Mouse (Mus musculus) heart, embryonic 16.5 days (tissue): Measurements from ENCODE around the gene Olfr747. TPM values are rescaled to one million over a fixed set of nuclear protein-coding genes. Genes with fewer than 3 reads are reported as not detected.
"Not testable (repeated sequence)": the region's sequence is repeated elsewhere in the genome, so short reads cannot be mapped to it uniquely, and the experiment has no call there.

Experiments used
- ATAC-seq: fragments of 200-750 bp; cut with Nextera tagmentation; replicated peaks from 2 replicates; pipeline ENCODE4 v1.8.0; 2017; ENCODE audit warnings: moderate number of reproducible peaks; ENCODE audit not compliant: insufficient read depth, low FRiP score; ENCODE audit errors: extremely low read depth
- H3K27ac ChIP-seq: fragments of 300-500 bp; sonication (generic); 2 replicates; pipeline ENCODE4 v1.5.1; 2014; ENCODE audit warnings: mild to moderate bottlenecking, low read length, control low read depth, moderate library complexity
- H3K27me3 ChIP-seq: fragments of 300-500 bp; sonication (generic); 2 replicates; pipeline ENCODE4 v1.6.1; 2014; ENCODE audit warnings: low read length, mixed read lengths; ENCODE audit not compliant: control insufficient read depth, insufficient read depth
- H3K36me3 ChIP-seq: fragments of 300-500 bp; sonication (generic); 2 replicates; pipeline ENCODE4 v1.6.1; 2014; ENCODE audit not compliant: control insufficient read depth, insufficient read depth
- H3K4me1 ChIP-seq: fragments of 300-500 bp; sonication (generic); 2 replicates; pipeline ENCODE4 v1.6.1; 2014; ENCODE audit warnings: low read length, mixed read lengths; ENCODE audit not compliant: control insufficient read depth, insufficient read depth
- H3K4me2 ChIP-seq: fragments of 300-500 bp; sonication (generic); 2 replicates; pipeline ENCODE4 v1.6.1; 2014; ENCODE audit warnings: low read depth, mild to moderate bottlenecking, control low read depth, low read length
- H3K4me3 ChIP-seq: fragments of 300-500 bp; sonication (generic); 2 replicates; pipeline ENCODE4 v1.5.1; 2014; ENCODE audit warnings: mild to moderate bottlenecking, control low read depth, low read length
- H3K9ac ChIP-seq: fragments of 300-500 bp; sonication (generic); 2 replicates; pipeline ENCODE4 v1.6.1; 2014; ENCODE audit warnings: low read length, control low read depth
- H3K9me3 ChIP-seq: fragments of 300-500 bp; sonication (generic); replicated peaks from 2 replicates; pipeline ENCODE4 v1.6.1; 2016; ENCODE audit warnings: low read length; ENCODE audit not compliant: control insufficient read depth
- WGBS: fragments of 180-500 bp; shearing (Covaris S2); extraction: QIAGEN DNeasy Blood & Tissue Kit; methylation state at CpG from one replicate; pipeline ENCODE4 v1.1.7; 2014; 5-methylcytosine and 5-hydroxymethylcytosine counted together
- polyA plus RNA-seq: library from polyadenylated mRNA; unstranded; fragments of >200 nt; fragmentation: Nextera tagmentation; extraction: Ambion mirVana; gene quantifications from 2 replicates; pipeline ENCODE4 v1.2.1, GENCODE M21; 2015

Olfr747 gene
- not detected in 2 replicates for polyA plus RNA-seq

GRCm38 (mm10) chr14:50693106-50693505 lies at the start of gene Olfr747:
Olfr747 (minus strand) TSS chr14:50693206.
- no peaks in the 10 kb centered on the region for H3K36me3 ChIP-seq
- no peaks in the 10 kb centered on the region for H3K4me1 ChIP-seq
- no peak within 1 kb of the TSS for H3K4me3 ChIP-seq
- H3K27me3 ChIP-seq: no peaks in the 10 kb centered on the region
- no peak for ATAC-seq
- no peak within 1 kb of the TSS for H3K27ac ChIP-seq
- no peaks in the 10 kb centered on the region for H3K9me3 ChIP-seq
- 86% methylated on average over 3 of the region's 3 CpGs for WGBS
- no peak within 1 kb of the TSS for H3K9ac ChIP-seq
- H3K4me2 ChIP-seq: no peak within 1 kb of the TSS

GRCm38 (mm10) chr14:50741584-50741983 lies 48.6 kb upstream of the Olfr747 start:
- no peak overlapping the region for H3K27ac ChIP-seq
- no peaks in the 10 kb centered on the region for H3K27me3 ChIP-seq
- no peaks in the 10 kb centered on the region for H3K9me3 ChIP-seq
- no peaks in the 10 kb centered on the region for H3K36me3 ChIP-seq
- H3K9ac ChIP-seq: no peak overlapping the region
- WGBS: 54% methylated on average over 2 of the region's 2 CpGs
- ATAC-seq: no peak
- no peak overlapping the region for H3K4me3 ChIP-seq
- H3K4me2 ChIP-seq: no peak overlapping the region
- no peaks in the 10 kb centered on the region for H3K4me1 ChIP-seq

GRCm38 (mm10) chr14:50740334-50740733 lies 47.3 kb upstream of the Olfr747 start:
- no peak for ATAC-seq
- H3K4me2 ChIP-seq: no peak overlapping the region
- no peak overlapping the region for H3K9ac ChIP-seq
- H3K9me3 ChIP-seq: no peaks in the 10 kb centered on the region
- no peaks in the 10 kb centered on the region for H3K4me1 ChIP-seq
- 67% methylated on average over 2 of the region's 2 CpGs for WGBS
- no peaks in the 10 kb centered on the region for H3K36me3 ChIP-seq
- no peaks in the 10 kb centered on the region for H3K27me3 ChIP-seq
- H3K27ac ChIP-seq: no peak overlapping the region
- H3K4me3 ChIP-seq: no peak overlapping the region

GRCm38 (mm10) chr14:50722371-50722770 lies 29.4 kb upstream of the Olfr747 start:
- not testable (repeated sequence) for H3K27me3 ChIP-seq, H3K27ac ChIP-seq, H3K9me3 ChIP-seq, H3K4me1 ChIP-seq, H3K9ac ChIP-seq, ATAC-seq, H3K4me2 ChIP-seq, H3K36me3 ChIP-seq, H3K4me3 ChIP-seq
- 69% methylated on average over 3 of the region's 4 CpGs for WGBS

GRCm38 (mm10) chr14:50719875-50720274 lies 26.9 kb upstream of the Olfr747 start:
- not testable (repeated sequence) for ATAC-seq
- 86% methylated on average over 15 of the region's 15 CpGs for whole genome bisulfite sequencing

GRCm38 (mm10) chr14:50707073-50707472 lies 14.1 kb upstream of the Olfr747 start, which contains the start of gene Olfr748:
Olfr748 (plus strand) TSS chr14:50707373.
- no peak within 1 kb of the TSS for H3K4me2 ChIP-seq
- no peak within 1 kb of the TSS for H3K4me3 ChIP-seq
- no peaks in the 10 kb centered on the region for H3K36me3 ChIP-seq
- no peak within 1 kb of the TSS for H3K9ac ChIP-seq
- H3K9me3 ChIP-seq: no peaks in the 10 kb centered on the region
- H3K4me1 ChIP-seq: no peaks in the 10 kb centered on the region
- no peak for ATAC-seq
- WGBS: 65% methylated on average over 1 of the region's 1 CpGs
- H3K27ac ChIP-seq: no peak within 1 kb of the TSS
- H3K27me3 ChIP-seq: no peaks in the 10 kb centered on the region

More at GRCm38 (mm10) chr14:50719875-50720274, 26.9 kb upstream of the Olfr747 start:
- not testable (repeated sequence) for H3K4me2 ChIP-seq, H3K4me1 ChIP-seq, H3K9ac ChIP-seq, H3K9me3 ChIP-seq, H3K27me3 ChIP-seq, H3K27ac ChIP-seq, H3K36me3 ChIP-seq, H3K4me3 ChIP-seq

GRCm38 (mm10) chr14:50646783-50647182 lies 46.2 kb downstream of the Olfr747 start, which contains the start of gene Olfr746:
Olfr746 (plus strand) TSS chr14:50647083.
- no peak for ATAC-seq
- H3K9ac ChIP-seq: no peak within 1 kb of the TSS
- H3K36me3 ChIP-seq: no peaks in the 10 kb centered on the region

GRCm38 (mm10) chr14:50639088-50639487 lies 53.9 kb downstream of the Olfr747 start, which contains the start of gene Olfr745:
Olfr745 (plus strand) TSS chr14:50639388.
- no peak within 1 kb of the TSS for H3K4me2 ChIP-seq
- no peak within 1 kb of the TSS for H3K27ac ChIP-seq
- no peaks in the 10 kb centered on the region for H3K4me1 ChIP-seq
- H3K9ac ChIP-seq: no peak within 1 kb of the TSS
- H3K27me3 ChIP-seq: no peaks in the 10 kb centered on the region
- no peak for ATAC-seq
- H3K9me3 ChIP-seq: 0 out of 2 replicates have a peak, but pooled peaks cover 4% of the 10 kb centered on the region
- no peak within 1 kb of the TSS for H3K4me3 ChIP-seq
- H3K36me3 ChIP-seq: no peaks in the 10 kb centered on the region
- 71% methylated on average over 2 of the region's 2 CpGs for WGBS

More at GRCm38 (mm10) chr14:50646783-50647182, 46.2 kb downstream of the Olfr747 start, which contains the start of gene Olfr746:
- H3K4me1 ChIP-seq: no peaks in the 10 kb centered on the region
- no peak within 1 kb of the TSS for H3K4me2 ChIP-seq
- no peaks in the 10 kb centered on the region for H3K27me3 ChIP-seq
- no peak within 1 kb of the TSS for H3K27ac ChIP-seq
- no peaks in the 10 kb centered on the region; the same call in 1 of the 2 replicates for H3K9me3 ChIP-seq
- H3K4me3 ChIP-seq: no peak within 1 kb of the TSS
